Mouse (Mus musculus): Measurements from ENCODE around the gene Rapgef5. TPM values are rescaled to one million over a fixed set of nuclear protein-coding genes. Genes with fewer than 3 reads are reported as not detected.

The Rapgef5 gene
- 0.01 and 0.04 TPM in 2 replicates for polyA plus RNA-seq (2012)

DNA sequence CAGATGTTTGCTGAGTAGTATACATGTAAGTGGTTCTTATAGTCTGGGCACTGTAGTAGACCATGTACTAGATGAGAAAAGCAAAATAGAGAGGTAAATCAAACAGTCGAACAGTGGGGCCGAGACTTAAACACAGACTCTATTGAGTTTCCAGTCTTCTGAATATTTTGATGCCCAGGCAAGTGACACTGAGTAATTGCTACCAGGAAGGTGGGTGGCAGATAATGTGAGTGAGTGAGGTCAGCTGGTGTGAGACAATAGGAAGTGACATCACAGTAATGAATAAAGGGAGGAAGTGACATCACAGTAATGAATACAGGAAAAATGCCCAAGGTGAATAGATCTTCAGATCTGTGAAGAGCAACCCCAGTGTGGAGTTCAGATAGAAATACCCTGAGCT, at the start of gene Rapgef5:
Gene Rapgef5 (plus strand): TSS at position 301 of the 400 bp plus-strand sequence.
- no peak for TF ChIP-seq GATA1 (IDR thresholded peaks at IDR 0.05; ENCODE audit: low read length)
- H3K4me3 ChIP-seq (replicated peaks), result no peak within 1 kb of the TSS
- H3K27me3 ChIP-seq (ENCODE audit: control insufficient read depth), result peaks cover 2% of the 10 kb centered on the region; the same call in 1 of the 2 replicates
- H3K36me3 ChIP-seq (ENCODE audit: control insufficient read depth), result no peaks in the 10 kb centered on the region
- H3K4me1 ChIP-seq (ENCODE audit: control insufficient read depth), result no peaks in the 10 kb centered on the region
- H3K9me3 ChIP-seq (ENCODE audit: control insufficient read depth, low read length), result no peaks in the 10 kb centered on the region

GRCm38 (mm10) chr12:117468329-117468728, 48.0 kb upstream of the Rapgef5 start:
- Histone ChIP-seq H3K27me3 (ENCODE audit: control insufficient read depth) (no peaks in the 10 kb centered on the region), H3K4me3 (replicated peaks) (no peak overlapping the region), H3K4me1 (ENCODE audit: control insufficient read depth) (no peaks in the 10 kb centered on the region), H3K36me3 (ENCODE audit: control insufficient read depth) (no peaks in the 10 kb centered on the region), H3K9me3 (ENCODE audit: control insufficient read depth, low read length) (no peaks in the 10 kb centered on the region)
- TF ChIP-seq TAL1 (IDR thresholded peaks at IDR 0.05; ENCODE audit: low read length), result no peak
- TF ChIP-seq GATA1 (IDR thresholded peaks at IDR 0.05; ENCODE audit: low read length), result no peak

GRCm38 (mm10) chr12:117479014-117479413, 37.3 kb upstream of the Rapgef5 start:
- Histone ChIP-seq H3K4me3 (replicated peaks) (no peak overlapping the region), H3K27me3 (ENCODE audit: control insufficient read depth) (peaks cover 5% of the 10 kb centered on the region; the same call in 1 of the 2 replicates), H3K9me3 (ENCODE audit: control insufficient read depth, low read length) (no peaks in the 10 kb centered on the region), H3K4me1 (ENCODE audit: control insufficient read depth) (no peaks in the 10 kb centered on the region), H3K36me3 (ENCODE audit: control insufficient read depth) (no peaks in the 10 kb centered on the region)
- TF ChIP-seq GATA1 (IDR thresholded peaks at IDR 0.05; ENCODE audit: low read length) (no peak), TAL1 (IDR thresholded peaks at IDR 0.05; ENCODE audit: low read length) (no peak)

- Histone ChIP-seq H3K36me3 (ENCODE audit: control insufficient read depth) (no peaks in the 10 kb centered on the region), H3K27me3 (ENCODE audit: control insufficient read depth) (peaks cover 5% of the 10 kb centered on the region; the same call in 1 of the 2 replicates), H3K4me1 (ENCODE audit: control insufficient read depth) (no peaks in the 10 kb centered on the region), H3K9me3 (ENCODE audit: control insufficient read depth, low read length) (no peaks in the 10 kb centered on the region), H3K4me3 (replicated peaks) (no peak overlapping the region)
- TF ChIP-seq GATA1 (IDR thresholded peaks at IDR 0.05; ENCODE audit: low read length) (no peak), TAL1 (IDR thresholded peaks at IDR 0.05; ENCODE audit: low read length) (no peak)
Measured at GRCm38 (mm10) chr12:117479680-117480079, 36.6 kb upstream of the Rapgef5 start.

DNA sequence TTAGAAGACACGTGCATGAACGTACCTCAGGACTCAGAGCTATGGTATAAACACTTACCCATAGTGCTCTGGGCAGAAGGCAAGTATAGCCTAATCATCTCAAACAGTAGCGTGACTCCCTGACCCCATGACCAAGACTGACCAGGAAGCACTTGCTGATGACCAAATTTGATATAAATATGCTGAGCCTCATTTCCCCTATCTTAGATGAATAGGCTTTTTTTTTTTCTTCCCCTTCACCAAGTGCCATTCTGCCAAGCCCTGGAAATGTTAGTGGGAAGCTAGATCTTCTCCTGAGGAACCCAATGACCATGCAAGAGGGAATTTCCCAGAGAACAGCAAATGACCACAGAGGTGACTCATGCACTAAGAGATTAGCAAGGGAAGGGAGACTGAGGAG, 35.3 kb upstream of the Rapgef5 start:
- Histone ChIP-seq H3K4me1 (ENCODE audit: control insufficient read depth) (no peaks in the 10 kb centered on the region), H3K9me3 (ENCODE audit: control insufficient read depth, low read length) (no peaks in the 10 kb centered on the region), H3K27me3 (ENCODE audit: control insufficient read depth) (peaks cover 5% of the 10 kb centered on the region; the same call in 1 of the 2 replicates), H3K4me3 (replicated peaks) (no peak overlapping the region), H3K36me3 (ENCODE audit: control insufficient read depth) (no peaks in the 10 kb centered on the region)
- TF ChIP-seq GATA1 (IDR thresholded peaks at IDR 0.05; ENCODE audit: low read length) (no peak), TAL1 (IDR thresholded peaks at IDR 0.05; ENCODE audit: low read length) (no peak)

- H3K36me3 ChIP-seq (ENCODE audit: control insufficient read depth), result no peaks in the 10 kb centered on the region
- TF ChIP-seq GATA1 (IDR thresholded peaks at IDR 0.05; ENCODE audit: low read length), result no peak
- no peak for TF ChIP-seq TAL1 (IDR thresholded peaks at IDR 0.05; ENCODE audit: low read length)
- H3K4me1 ChIP-seq (ENCODE audit: control insufficient read depth), result no peaks in the 10 kb centered on the region
- H3K27me3 ChIP-seq (ENCODE audit: control insufficient read depth), result peaks cover 5% of the 10 kb centered on the region; the same call in 1 of the 2 replicates
- H3K4me3 ChIP-seq (replicated peaks), result no peak overlapping the region
- no peaks in the 10 kb centered on the region for H3K9me3 ChIP-seq (ENCODE audit: control insufficient read depth, low read length)
Measured at GRCm38 (mm10) chr12:117482665-117483064, 33.6 kb upstream of the Rapgef5 start.

- Histone ChIP-seq H3K4me1 (ENCODE audit: control insufficient read depth) (no peaks in the 10 kb centered on the region), H3K9me3 (ENCODE audit: control insufficient read depth, low read length) (no peaks in the 10 kb centered on the region), H3K4me3 (replicated peaks) (no peak overlapping the region), H3K27me3 (ENCODE audit: control insufficient read depth) (no peaks in the 10 kb centered on the region), H3K36me3 (ENCODE audit: control insufficient read depth) (no peaks in the 10 kb centered on the region)
- TF ChIP-seq TAL1 (IDR thresholded peaks at IDR 0.05; ENCODE audit: low read length) (no peak), GATA1 (IDR thresholded peaks at IDR 0.05; ENCODE audit: low read length) (no peak)
Measured at GRCm38 (mm10) chr12:117486118-117487057, 29.9 kb upstream of the Rapgef5 start.

- no peaks in the 10 kb centered on the region for H3K27me3 ChIP-seq (ENCODE audit: control insufficient read depth)
- H3K4me1 ChIP-seq (ENCODE audit: control insufficient read depth), result no peaks in the 10 kb centered on the region
- no peaks in the 10 kb centered on the region for H3K9me3 ChIP-seq (ENCODE audit: control insufficient read depth, low read length)
- no peak overlapping the region for H3K4me3 ChIP-seq (replicated peaks)
- TF ChIP-seq GATA1 (IDR thresholded peaks at IDR 0.05; ENCODE audit: low read length), result no peak
- TF ChIP-seq TAL1 (IDR thresholded peaks at IDR 0.05; ENCODE audit: low read length), result no peak
- H3K36me3 ChIP-seq (ENCODE audit: control insufficient read depth), result no peaks in the 10 kb centered on the region
Measured at GRCm38 (mm10) chr12:117496501-117497176, 19.6 kb upstream of the Rapgef5 start.

DNA sequence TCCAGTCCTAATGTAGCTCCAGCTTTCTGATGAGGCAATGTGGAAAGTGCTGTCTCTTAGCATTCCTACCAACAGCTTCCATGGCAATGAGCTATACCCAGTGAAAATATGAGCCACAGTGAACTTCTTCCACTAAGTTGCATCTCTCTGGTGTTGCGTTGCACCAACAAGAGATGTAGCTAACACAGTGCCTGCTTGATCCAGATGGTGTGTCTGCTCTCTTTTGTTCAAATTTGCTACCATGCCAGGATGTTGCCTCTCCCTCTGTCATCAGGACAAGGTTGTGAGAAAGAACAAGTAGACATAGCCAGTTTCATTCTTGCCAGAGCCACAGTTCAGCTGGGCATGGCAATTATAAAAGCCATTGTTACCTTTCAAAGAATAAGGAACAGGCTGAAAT, 18.9 kb upstream of the Rapgef5 start:
- Histone ChIP-seq H3K9me3 (ENCODE audit: control insufficient read depth, low read length) (no peaks in the 10 kb centered on the region), H3K36me3 (ENCODE audit: control insufficient read depth) (no peaks in the 10 kb centered on the region), H3K4me3 (replicated peaks) (no peak overlapping the region), H3K27me3 (ENCODE audit: control insufficient read depth) (no peaks in the 10 kb centered on the region), H3K4me1 (ENCODE audit: control insufficient read depth) (no peaks in the 10 kb centered on the region)
- TF ChIP-seq TAL1 (IDR thresholded peaks at IDR 0.05; ENCODE audit: low read length), result no peak
- no peak for TF ChIP-seq GATA1 (IDR thresholded peaks at IDR 0.05; ENCODE audit: low read length)
